Mouse (Mus musculus): ENCODE measurements around the gene Zfp369.
"Not testable (repeated sequence)": the region's sequence is repeated elsewhere in the genome, so short reads cannot be mapped to it uniquely, and the experiment has no call there.

Zfp369 gene

DNA sequence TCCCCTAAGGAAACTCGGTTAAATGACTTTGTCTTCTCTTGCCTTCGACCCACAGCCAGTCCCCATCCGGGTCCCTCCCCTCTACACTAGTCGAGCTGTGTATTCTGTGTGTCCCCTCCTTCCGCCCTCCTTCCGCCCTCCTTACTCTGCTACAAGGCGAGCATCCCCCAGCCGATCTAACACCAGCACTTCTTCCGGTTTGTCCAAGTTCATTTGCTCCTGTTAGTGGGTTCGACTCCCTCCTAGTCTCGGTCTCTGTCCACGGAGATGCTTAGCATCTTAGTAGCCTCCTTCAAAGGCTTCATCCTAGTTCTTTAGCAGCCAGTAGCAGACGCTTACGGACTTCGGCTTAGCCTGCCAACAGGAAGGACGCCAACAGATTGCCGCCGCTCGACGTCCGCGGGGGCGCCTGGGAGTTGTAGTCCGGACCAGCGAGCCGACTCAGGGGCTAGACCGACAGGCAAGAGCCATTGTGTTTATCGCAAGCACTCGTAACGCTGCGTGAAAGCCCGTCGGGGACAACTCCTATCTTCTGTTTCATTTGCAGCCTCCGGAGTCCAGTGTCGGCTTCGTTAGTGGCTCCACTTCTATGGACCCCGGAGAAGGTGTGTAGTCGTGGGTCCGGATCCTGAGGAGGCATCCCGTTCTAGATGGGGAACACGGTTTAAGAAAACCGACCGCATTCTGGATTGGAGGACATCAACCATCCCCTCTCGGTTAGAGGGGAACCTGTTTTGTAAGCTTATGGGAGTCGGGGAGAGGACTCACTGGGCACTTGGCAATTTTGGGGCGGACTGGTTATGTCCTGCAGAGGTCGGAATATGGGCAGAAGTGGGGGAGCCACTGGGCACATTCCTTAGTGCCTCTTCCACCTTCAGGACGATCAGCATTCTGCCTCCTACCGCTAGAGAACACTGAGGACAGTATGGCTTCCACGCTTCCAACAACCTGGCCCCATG, at the start of gene Zfp369:
Zfp369 (plus strand) TSS at position 432 of the 959 bp plus-strand sequence.
- DNase-seq (ENCODE audit: extremely low spot score, low spot score) = peak; percentile 91

- no peak for DNase-seq (ENCODE audit: extremely low spot score, low spot score)
These were observed 41.4 kb upstream of the Zfp369 start for GRCm38 (mm10) chr13:65237211-65237610.

GRCm38 (mm10) chr13:65240509-65241098, 38.0 kb upstream of the Zfp369 start:
- peak; percentile 91 for DNase-seq (ENCODE audit: extremely low spot score, low spot score)

DNA sequence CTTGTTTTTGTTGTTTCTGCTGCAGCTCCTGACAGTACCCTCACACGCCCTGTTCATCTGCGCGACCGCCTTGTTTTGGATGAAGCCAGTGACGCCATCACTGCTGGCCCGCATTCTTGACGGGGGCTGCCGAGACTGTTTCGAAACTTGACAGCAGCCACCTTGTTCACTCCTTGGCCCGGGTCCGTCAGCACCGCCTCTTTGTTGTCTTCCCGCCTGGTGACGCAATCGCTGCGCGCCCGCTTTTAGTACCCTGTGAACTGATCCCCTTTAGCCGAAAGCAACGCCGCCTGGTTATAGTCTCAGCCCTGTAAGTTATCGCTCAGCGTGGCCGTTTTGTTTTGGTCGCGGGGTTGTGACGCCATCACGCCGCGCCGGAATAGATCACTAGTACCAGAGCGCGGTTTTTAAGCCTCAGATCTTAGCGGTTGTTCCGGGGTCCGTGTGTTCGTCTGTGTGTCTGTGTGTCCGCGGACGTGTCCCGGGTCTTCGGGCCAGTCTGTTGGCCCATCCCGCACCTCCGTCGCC, 37.5 kb upstream of the Zfp369 start:
- peak; percentile 94 for DNase-seq (ENCODE audit: extremely low spot score, low spot score)

- DNase-seq (ENCODE audit: extremely low spot score, low spot score) = peak; percentile 43
These were observed 36.8 kb upstream of the Zfp369 start for GRCm38 (mm10) chr13:65241627-65242318.

GRCm38 (mm10) chr13:65242319-65242787, 36.3 kb upstream of the Zfp369 start:
- DNase-seq (ENCODE audit: extremely low spot score, low spot score) = no peak

DNA sequence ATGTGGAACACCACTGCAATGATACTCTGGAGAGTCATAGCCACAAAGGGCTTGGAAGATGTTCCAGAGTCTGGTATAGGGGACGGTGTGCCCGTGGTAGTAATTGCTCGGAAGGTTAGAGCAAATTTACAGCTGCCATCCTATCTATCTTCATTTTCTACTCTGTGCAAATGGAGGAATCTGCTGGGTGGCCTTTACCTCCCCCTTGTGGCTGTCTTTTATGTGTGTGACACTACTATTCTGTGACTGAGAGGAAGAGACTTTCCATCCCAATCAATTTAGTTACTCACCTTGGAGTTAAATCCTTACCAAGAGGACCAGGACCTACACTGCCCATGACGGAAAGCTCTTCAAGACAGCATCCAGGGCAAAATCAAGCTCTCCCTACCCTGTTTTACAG, 35.3 kb upstream of the Zfp369 start:
- DNase-seq (ENCODE audit: extremely low spot score, low spot score) = no peak

GRCm38 (mm10) chr13:65258175-65258954, 20.2 kb upstream of the Zfp369 start:
- DNase-seq (ENCODE audit: extremely low spot score, low spot score) = no peak

DNA sequence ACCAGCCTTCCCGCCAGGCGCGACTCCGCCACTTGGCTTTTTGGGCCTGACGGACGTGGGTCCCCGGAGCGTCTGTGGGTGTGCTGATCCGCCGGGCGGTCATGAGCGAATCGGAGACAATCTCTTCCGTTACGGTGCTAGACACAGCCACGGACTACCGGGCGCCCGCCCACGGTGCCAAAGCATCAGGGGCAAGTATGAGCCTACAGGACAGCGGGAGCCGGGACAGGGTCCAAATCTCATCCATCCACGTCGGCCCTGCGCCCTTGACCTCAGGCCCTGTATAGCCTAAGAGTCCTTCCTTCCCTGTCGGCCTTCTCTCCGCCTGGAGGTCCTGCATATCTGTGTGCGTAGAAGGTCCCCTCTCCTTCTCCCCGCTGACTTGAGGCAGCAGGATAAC, 19.4 kb upstream of the Zfp369 start, which contains the start of gene Gm10775:
Gm10775 (plus strand) TSS at position 301 of the 400 bp plus-strand sequence.
- no peak for DNase-seq (ENCODE audit: extremely low spot score, low spot score)

DNA sequence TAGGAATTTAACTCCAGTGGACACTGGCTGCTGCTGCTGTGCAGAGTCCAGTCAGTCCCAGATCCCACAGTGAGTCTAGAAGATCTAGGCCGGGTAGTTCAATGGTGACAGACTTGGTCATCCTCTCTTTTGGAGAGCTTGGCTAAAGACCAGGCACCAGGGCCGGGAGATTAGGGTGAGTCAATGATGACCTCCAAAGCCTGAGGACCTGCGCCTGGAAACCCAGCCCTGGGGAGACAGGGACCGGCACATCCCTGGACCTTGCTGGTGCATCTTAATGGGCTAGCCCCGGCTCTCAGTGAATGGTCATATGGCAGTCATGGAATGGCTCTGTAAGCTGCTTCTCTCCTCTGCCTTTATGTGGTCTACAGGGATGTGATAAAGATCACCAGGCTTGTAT, 16.5 kb upstream of the Zfp369 start:
- DNase-seq (ENCODE audit: extremely low spot score, low spot score) = no peak

DNA sequence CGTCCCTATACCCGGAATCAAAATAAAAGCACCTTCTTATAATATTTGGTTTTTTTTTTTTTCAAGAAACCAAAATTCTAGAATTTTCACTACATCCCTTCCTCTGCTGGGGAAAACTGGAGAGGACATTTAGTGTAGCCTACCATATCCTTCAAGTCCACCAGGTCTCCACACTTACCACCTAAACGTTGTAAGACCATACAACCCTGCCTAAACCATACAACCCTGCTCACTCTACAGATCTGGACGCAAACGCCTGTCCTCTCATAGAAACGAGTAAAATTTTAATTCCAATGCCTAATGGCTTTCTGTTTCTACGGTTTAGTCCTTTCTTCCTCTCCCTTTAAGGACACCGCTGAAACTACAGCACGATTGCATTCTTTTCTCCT, 626 bp upstream of the Zfp369 start:
- DNase-seq (ENCODE audit: extremely low spot score, low spot score) = no peak

- no peak for DNase-seq (ENCODE audit: extremely low spot score, low spot score)
These were observed 8.2 kb downstream of the Zfp369 start for GRCm38 (mm10) chr13:65286771-65287170.

- DNase-seq (ENCODE audit: extremely low spot score, low spot score) = no peak
These were observed 17.7 kb downstream of the Zfp369 start for GRCm38 (mm10) chr13:65296354-65296753.

DNA sequence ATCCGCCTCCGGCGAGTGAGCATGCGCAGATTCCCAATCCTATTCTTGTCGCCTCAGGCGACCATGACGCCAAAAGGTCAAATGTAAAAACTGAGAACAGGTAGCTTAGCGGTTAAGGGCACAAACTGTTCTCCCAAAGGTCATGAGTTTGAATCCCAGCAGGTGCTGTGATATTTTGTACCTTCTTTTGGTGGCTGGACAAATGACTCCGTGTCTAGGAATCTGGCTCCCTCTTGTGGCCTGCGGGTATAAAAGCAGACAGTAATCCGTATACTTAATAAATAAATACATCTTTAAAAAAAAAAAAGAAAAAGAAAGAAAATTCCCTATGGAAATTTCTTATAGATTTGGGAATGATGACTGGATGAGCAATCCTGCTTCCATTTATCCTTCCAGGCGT, 32.2 kb downstream of the Zfp369 start:
- peak; percentile 37 for DNase-seq (ENCODE audit: extremely low spot score, low spot score)

GRCm38 (mm10) chr13:65311311-65311755, 32.7 kb downstream of the Zfp369 start:
- no peak for DNase-seq (ENCODE audit: extremely low spot score, low spot score)

DNA sequence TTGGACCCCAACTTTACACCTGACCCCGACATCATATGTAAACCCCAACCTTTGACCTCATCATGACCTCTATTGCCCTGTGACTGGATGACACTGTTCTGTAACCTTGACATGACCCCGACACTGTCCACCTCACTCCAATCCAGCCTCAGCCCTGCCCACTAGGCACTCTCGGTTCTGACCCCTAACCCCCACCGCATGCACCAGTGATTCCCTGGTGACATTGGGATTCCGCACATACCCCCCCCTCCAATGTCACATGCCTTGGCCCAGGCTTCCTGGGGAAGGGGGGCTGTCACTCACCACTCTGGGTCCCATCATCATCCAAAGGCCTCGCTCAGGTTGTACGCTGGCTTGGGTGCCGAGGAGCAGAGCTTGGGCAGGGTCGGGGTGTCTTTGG, 33.2 kb downstream of the Zfp369 start:
- no peak for DNase-seq (ENCODE audit: extremely low spot score, low spot score)

DNA sequence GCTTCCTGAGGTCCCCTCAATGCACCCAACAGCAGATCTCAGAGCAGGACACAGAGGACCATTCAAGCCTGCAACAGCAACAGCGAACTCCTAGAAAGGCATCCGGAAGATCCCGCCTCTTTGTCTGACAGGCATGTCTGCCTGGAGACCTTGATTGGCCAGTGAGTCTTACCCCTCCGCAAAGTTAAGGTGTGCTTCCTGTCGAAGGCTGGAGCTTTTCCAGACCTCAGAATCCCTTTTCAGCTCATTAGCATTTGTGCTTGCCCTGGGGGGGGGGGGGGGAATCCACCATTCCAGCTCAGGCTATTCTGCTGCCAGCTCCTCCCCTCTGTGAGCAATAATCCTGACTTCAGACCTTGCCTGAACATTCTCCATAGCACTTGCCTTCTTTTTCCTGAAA, 69.9 kb downstream of the Zfp369 start:
- not testable (repeated sequence) for DNase-seq (ENCODE audit: extremely low spot score, low spot score)

GRCm38 (mm10) chr13:65351768-65352167, 73.2 kb downstream of the Zfp369 start:
- DNase-seq (ENCODE audit: extremely low spot score, low spot score) = not testable (repeated sequence)
